Mouse (Mus musculus) activated CD4-positive, CD25-positive, alpha-beta regulatory T cell, adult 9 weeks (primary cell): ENCODE results near the gene Glis1. TPM values are rescaled to one million over a fixed set of nuclear protein-coding genes. Genes with fewer than 3 reads are reported as not detected.

Source experiments
- polyA plus RNA-seq: library from polyadenylated mRNA; unstranded; fragments of 100-300 nt; shearing (Covaris generic); gene quantifications from one replicate; pipeline ENCODE4 v1.2.1, GENCODE M21; 2017

Glis1 gene
- 0.39 TPM for polyA plus RNA-seq

GRCm38 (mm10) chr4:107434356-107435237 lies at the start of gene Glis1:
Gene Glis1, plus strand, starts transcription at chr4:107434591.

GRCm38 (mm10) chr4:107684130-107684529 lies 249.7 kb downstream of the Glis1 start, which contains the start of gene Dmrtb1:
Gene Dmrtb1, minus strand, starts transcription at chr4:107684230.

Other genes with a start within 250 kb of the Glis1 start
- gene Ldlrad1, start 225.4 kb upstream of the Glis1 start, polyA plus RNA-seq: 0.26 TPM
- gene Lrrc42, start 181.1 kb upstream of the Glis1 start, polyA plus RNA-seq: 31.7 TPM
- 28.2 TPM for gene Hspb11, start 181.0 kb upstream of the Glis1 start, polyA plus RNA-seq
- gene Dio1, start 127.4 kb upstream of the Glis1 start, polyA plus RNA-seq: not detected
- 119 TPM for gene Yipf1, start 120.2 kb upstream of the Glis1 start, polyA plus RNA-seq
- gene Ndc1, start 66.8 kb upstream of the Glis1 start, polyA plus RNA-seq: 8.7 TPM
- gene Dmrtb1, start 249.6 kb downstream of the Glis1 start, polyA plus RNA-seq: not detected